In the genomic region with DNA sequence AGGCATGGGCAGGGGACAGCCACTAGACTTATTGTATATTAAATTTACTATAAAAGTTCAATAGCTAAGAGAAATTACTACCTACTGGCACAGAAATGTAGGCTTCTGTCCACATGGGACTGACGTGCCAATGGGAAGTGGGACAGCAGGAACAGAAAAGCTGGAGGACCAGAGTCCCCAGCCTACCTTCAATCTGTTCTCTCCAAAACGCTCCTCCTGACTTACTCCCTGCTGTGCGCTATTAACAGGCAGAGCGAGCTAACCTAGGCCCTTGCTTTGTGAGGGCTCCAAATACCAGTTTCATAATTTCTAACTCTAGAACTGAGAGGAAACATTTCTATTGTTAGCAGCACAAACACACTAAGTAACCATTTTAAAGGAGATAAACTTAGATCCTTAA, we compare ENCODE assay signal across 16 mouse cellular contexts. TPM values are rescaled to one million over a fixed set of nuclear protein-coding genes. Genes with fewer than 3 reads are reported as not detected.
A peak's percentile ranks its signal among the peaks of the same experiment; 100 is the strongest.
DNase-seq lines count a peak whose midpoint lies in the region.
"Had no signal": no experiment of that assay in that cellular context is flagged by ENCODE, and none has a peak within 500 bp of the region (broad histone marks: within the 10 kb centered on the region; RNA-seq: fewer than 3 reads in every experiment).

No protein-coding gene starts in this region.

- DNase-seq in left cerebral cortex, postnatal 14 days (ENCODE audit: low spot score in 2 of 2) = peak; percentile 8 to 21
- no peak for DNase-seq in left cerebral cortex, adult 11 months (ENCODE audit: low spot score)
- DNase-seq in cerebellum, adult 8-10 months = peak; percentile 76
- DNase-seq in layer of hippocampus, adult 8-10 months (ENCODE audit: low spot score in 2 of 2) = peak; percentile 44 to 47
- DNase-seq in right cerebral cortex, postnatal 25 days = peak; percentile 14
- no peak for DNase-seq in spleen, adult 18-20 months
- DNase-seq in thymus, postnatal 4 days = no peak
- DNase-seq in urinary bladder, adult 2 months (ENCODE audit: low spot score) = no peak
- DNase-seq: adrenal gland, adult 2 months; embryo, embryonic 11 days; heart, adult 2 months; heart, postnatal 10 days; kidney, adult 18-20 months; kidney, postnatal 25 days had no signal

- intact Hi-C loops in left cerebral cortex, postnatal 14 days (cut with DNase I) = no loop called here

RNA-seq across cellular contexts. Expression of a gene that starts 52.7 kb away (rescaled TPM):
- 1 to 10 TPM in 1 of 2 experiments, under 1 TPM in 1; 0.55 to 1.1 TPM for total RNA-seq in left cerebral cortex, postnatal 14 days (2021)
- total RNA-seq in layer of hippocampus, adult 8-10 months (2022) = under 1 TPM in 3 of 4 experiments, not detected in 1; 0.33 to 0.93 (median 0.65) TPM
- 1.9 and 2.8 TPM in 2 replicates for polyA plus RNA-seq in urinary bladder, adult 2 months (2012; rRNA removed)

RNA-seq across cellular contexts. Expression of a gene that starts 52.8 kb away (rescaled TPM):
- total RNA-seq in left cerebral cortex, postnatal 14 days (2021) = 10 to 100 TPM in 1 of 2 experiments, 1 to 10 TPM in 1; 9.5 to 10.5 TPM
- total RNA-seq in layer of hippocampus, adult 8-10 months (2022) = 1 to 10 TPM; 5.8 to 7.7 (median 6.0) TPM
- polyA plus RNA-seq in urinary bladder, adult 2 months (2012; rRNA removed) = 0.40 and 0.44 TPM in 2 replicates
- total RNA-seq: megakaryocyte, adult 5-6 weeks had no signal
- polyA plus RNA-seq: liver, embryonic 14.5 days had no signal

Comparison
In these comparisons a context has a peak if more than half of its experiments do, and no peak if none do; other contexts are left out.
1. DNase-seq: peak in left cerebral cortex, postnatal 14 days (2 of 2), cerebellum, adult 8-10 months (single experiment), layer of hippocampus, adult 8-10 months (2 of 2) and right cerebral cortex, postnatal 25 days (single experiment); none in left cerebral cortex, adult 11 months (single experiment), spleen, adult 18-20 months (0 of 2), thymus, postnatal 4 days (single experiment) and urinary bladder, adult 2 months (single experiment).